Mouse (Mus musculus): ENCODE data around the gene Pip5k1b. TPM values are rescaled to one million over a fixed set of nuclear protein-coding genes. Genes with fewer than 3 reads are reported as not detected.

Pip5k1b gene
- polyA plus RNA-seq, 1 experiment from 2014 or later, result 22.1 TPM

GRCm38 (mm10) chr19:24300994-24301767, 254.5 kb downstream of the Pip5k1b start:
- peak; percentile 80 for ATAC-seq
- H3K4me1 ChIP-seq (ENCODE audit: control insufficient read depth, insufficient read depth, low read length), result no peaks in the 10 kb centered on the region
- WGBS, result 12% methylated on average over 9 of the region's 9 CpGs
- no peaks in the 10 kb centered on the region for H3K27me3 ChIP-seq (replicated peaks; ENCODE audit: control insufficient read depth, insufficient read depth, low read length)
- H3K9ac ChIP-seq (ENCODE audit: low read depth, low read length), result no peak overlapping the region
- peak overlapping the region; percentile 40; the same call in 1 of the 2 replicates for H3K4me2 ChIP-seq (ENCODE audit: low read depth, low read length)
- peak overlapping the region; percentile 26; the same call in 1 of the 2 replicates for H3K4me3 ChIP-seq (ENCODE audit: low read length)
- no peaks in the 10 kb centered on the region for H3K36me3 ChIP-seq (ENCODE audit: control insufficient read depth, insufficient read depth, low read length)
- H3K9me3 ChIP-seq (ENCODE audit: control insufficient read depth, low read length), result no peaks in the 10 kb centered on the region
- no peak overlapping the region for H3K27ac ChIP-seq (ENCODE audit: low read length)

GRCm38 (mm10) chr19:24293537-24293936, 262.1 kb downstream of the Pip5k1b start:
- H3K36me3 ChIP-seq (ENCODE audit: control insufficient read depth, insufficient read depth, low read length), result no peaks in the 10 kb centered on the region
- H3K27ac ChIP-seq (ENCODE audit: low read length), result no peak overlapping the region
- no peak for ATAC-seq
- 0 out of 2 replicates have a peak, but pooled peaks cover 4% of the 10 kb centered on the region for H3K4me1 ChIP-seq (ENCODE audit: control insufficient read depth, insufficient read depth, low read length)
- no peaks in the 10 kb centered on the region for H3K27me3 ChIP-seq (replicated peaks; ENCODE audit: control insufficient read depth, insufficient read depth, low read length)
- H3K9ac ChIP-seq (ENCODE audit: low read depth, low read length), result no peak overlapping the region
- H3K9me3 ChIP-seq (ENCODE audit: control insufficient read depth, low read length), result no peaks in the 10 kb centered on the region
- no peak overlapping the region for H3K4me2 ChIP-seq (ENCODE audit: low read depth, low read length)
- 69% methylated on average over 5 of the region's 5 CpGs for WGBS
- H3K4me3 ChIP-seq (ENCODE audit: low read length), result no peak overlapping the region

- no peak for ATAC-seq
- Histone ChIP-seq H3K4me2 (ENCODE audit: low read depth, low read length) (no peak overlapping the region), H3K4me1 (ENCODE audit: control insufficient read depth, insufficient read depth, low read length) (no peaks in the 10 kb centered on the region; the same call in 1 of the 2 replicates), H3K36me3 (ENCODE audit: control insufficient read depth, insufficient read depth, low read length) (no peaks in the 10 kb centered on the region), H3K4me3 (ENCODE audit: low read length) (no peak overlapping the region), H3K27me3 (replicated peaks; ENCODE audit: control insufficient read depth, insufficient read depth, low read length) (no peaks in the 10 kb centered on the region), H3K27ac (ENCODE audit: low read length) (no peak overlapping the region), H3K9me3 (ENCODE audit: control insufficient read depth, low read length) (no peaks in the 10 kb centered on the region), H3K9ac (ENCODE audit: low read depth, low read length) (no peak overlapping the region)
- 59% methylated on average over 4 of the region's 4 CpGs for whole genome bisulfite sequencing
Observed at GRCm38 (mm10) chr19:24284187-24284586, 271.5 kb downstream of the Pip5k1b start.

- WGBS, result 56% methylated on average over 7 of the region's 7 CpGs
Observed at GRCm38 (mm10) chr19:24281288-24281980, 274.2 kb downstream of the Pip5k1b start.

GRCm38 (mm10) chr19:24280601-24281228, 275.0 kb downstream of the Pip5k1b start, which contains the start of gene Fxn:
TSS of gene Fxn (minus strand) at chr19:24280605.
- Histone ChIP-seq H3K9me3 (ENCODE audit: control insufficient read depth, low read length) (no peaks in the 10 kb centered on the region), H3K9ac (ENCODE audit: low read depth, low read length) (peak within 1 kb of the TSS; percentile 82), H3K4me3 (ENCODE audit: low read length) (peak within 1 kb of the TSS; percentile 64), H3K27ac (ENCODE audit: low read length) (peak within 1 kb of the TSS; percentile 80), H3K4me1 (ENCODE audit: control insufficient read depth, insufficient read depth, low read length) (no peaks in the 10 kb centered on the region; the same call in 1 of the 2 replicates), H3K36me3 (ENCODE audit: control insufficient read depth, insufficient read depth, low read length) (no peaks in the 10 kb centered on the region), H3K27me3 (replicated peaks; ENCODE audit: control insufficient read depth, insufficient read depth, low read length) (no peaks in the 10 kb centered on the region), H3K4me2 (ENCODE audit: low read depth, low read length) (peak within 1 kb of the TSS; percentile 94)
- ATAC-seq, result peak; percentile 92
- WGBS, result 3% methylated on average over 16 of the region's 22 CpGs

More at GRCm38 (mm10) chr19:24281288-24281980, 274.2 kb downstream of the Pip5k1b start:
- H3K4me2 ChIP-seq (ENCODE audit: low read depth, low read length), result peak overlapping the region; percentile 94
- no peaks in the 10 kb centered on the region for H3K27me3 ChIP-seq (replicated peaks; ENCODE audit: control insufficient read depth, insufficient read depth, low read length)
- ATAC-seq, result no peak
- no peak overlapping the region for H3K9ac ChIP-seq (ENCODE audit: low read depth, low read length)
- H3K4me1 ChIP-seq (ENCODE audit: control insufficient read depth, insufficient read depth, low read length), result no peaks in the 10 kb centered on the region; the same call in 1 of the 2 replicates
- no peaks in the 10 kb centered on the region for H3K9me3 ChIP-seq (ENCODE audit: control insufficient read depth, low read length)
- H3K4me3 ChIP-seq (ENCODE audit: low read length), result peak overlapping the region; percentile 64
- H3K36me3 ChIP-seq (ENCODE audit: control insufficient read depth, insufficient read depth, low read length), result no peaks in the 10 kb centered on the region
- H3K27ac ChIP-seq (ENCODE audit: low read length), result no peak overlapping the region

- H3K4me2 ChIP-seq (ENCODE audit: low read depth, low read length), result peak overlapping the region; percentile 94
- H3K4me1 ChIP-seq (ENCODE audit: control insufficient read depth, insufficient read depth, low read length), result no peaks in the 10 kb centered on the region; the same call in 1 of the 2 replicates
- under 1% methylated on average over 78 of the region's 78 CpGs for WGBS
- peak overlapping the region; percentile 82 for H3K9ac ChIP-seq (ENCODE audit: low read depth, low read length)
- H3K27me3 ChIP-seq (replicated peaks; ENCODE audit: control insufficient read depth, insufficient read depth, low read length), result no peaks in the 10 kb centered on the region
- H3K27ac ChIP-seq (ENCODE audit: low read length), result peak overlapping the region; percentile 80
- H3K36me3 ChIP-seq (ENCODE audit: control insufficient read depth, insufficient read depth, low read length), result no peaks in the 10 kb centered on the region
- ATAC-seq, result peak; percentile 79
- no peaks in the 10 kb centered on the region for H3K9me3 ChIP-seq (ENCODE audit: control insufficient read depth, low read length)
- peak overlapping the region; percentile 64 for H3K4me3 ChIP-seq (ENCODE audit: low read length)
Observed at GRCm38 (mm10) chr19:24279706-24280600, 275.7 kb downstream of the Pip5k1b start.

- 82% methylated on average over 15 of the region's 15 CpGs for WGBS
- peak overlapping the region; percentile 34; the same call in 1 of the 2 replicates for H3K9ac ChIP-seq (ENCODE audit: low read depth, low read length)
- no peak for ATAC-seq
Observed at GRCm38 (mm10) chr19:24278859-24279258, 276.8 kb downstream of the Pip5k1b start.

GRCm38 (mm10) chr19:24274281-24274680, 281.4 kb downstream of the Pip5k1b start:
- Histone ChIP-seq H3K27ac (ENCODE audit: low read length) (no peak overlapping the region), H3K36me3 (ENCODE audit: control insufficient read depth, insufficient read depth, low read length) (no peaks in the 10 kb centered on the region), H3K9me3 (ENCODE audit: control insufficient read depth, low read length) (no peaks in the 10 kb centered on the region), H3K4me1 (ENCODE audit: control insufficient read depth, insufficient read depth, low read length) (peaks cover 4% of the 10 kb centered on the region; the same call in 1 of the 2 replicates), H3K9ac (ENCODE audit: low read depth, low read length) (no peak overlapping the region), H3K27me3 (replicated peaks; ENCODE audit: control insufficient read depth, insufficient read depth, low read length) (no peaks in the 10 kb centered on the region), H3K4me2 (ENCODE audit: low read depth, low read length) (no peak overlapping the region), H3K4me3 (ENCODE audit: low read length) (no peak overlapping the region)
- WGBS, result 64% methylated on average over 3 of the region's 3 CpGs
- ATAC-seq, result no peak

More at GRCm38 (mm10) chr19:24278859-24279258, 276.8 kb downstream of the Pip5k1b start:
- no peaks in the 10 kb centered on the region; the same call in 1 of the 2 replicates for H3K4me1 ChIP-seq (ENCODE audit: control insufficient read depth, insufficient read depth, low read length)
- H3K4me2 ChIP-seq (ENCODE audit: low read depth, low read length), result peak overlapping the region; percentile 94; the same call in 1 of the 2 replicates
- H3K4me3 ChIP-seq (ENCODE audit: low read length), result no peak overlapping the region
- H3K36me3 ChIP-seq (ENCODE audit: control insufficient read depth, insufficient read depth, low read length), result no peaks in the 10 kb centered on the region
- no peak overlapping the region for H3K27ac ChIP-seq (ENCODE audit: low read length)
- no peaks in the 10 kb centered on the region for H3K9me3 ChIP-seq (ENCODE audit: control insufficient read depth, low read length)
- no peaks in the 10 kb centered on the region for H3K27me3 ChIP-seq (replicated peaks; ENCODE audit: control insufficient read depth, insufficient read depth, low read length)
